Mouse (Mus musculus): ENCODE measurements around the gene March5. TPM values are rescaled to one million over a fixed set of nuclear protein-coding genes. Genes with fewer than 3 reads are reported as not detected.
"Not testable (repeated sequence)": the region's sequence is repeated elsewhere in the genome, so short reads cannot be mapped to it uniquely, and the experiment has no call there.

Gene March5
- total RNA-seq (2021), result 10 to 100 TPM; 54.7 to 59.5 TPM
- long read RNA-seq, experiment 1, transcript March5-201 (6 exons, 1,809 nt), result major isoform, 58 of 66 reads
- long read RNA-seq, experiment 1, partial matches to known transcripts, result 0 of 66 reads
- long read RNA-seq, experiment 1, other reads (novel, unspliced or antisense), result 6 of 66 reads
- long read RNA-seq, experiment 2, transcript March5-201 (6 exons, 1,809 nt), result major isoform, 69 of 80 reads
- long read RNA-seq, experiment 2, partial matches to known transcripts, result 3 of 80 reads
- long read RNA-seq, experiment 2, other reads (novel, unspliced or antisense), result 6 of 80 reads

DNA sequence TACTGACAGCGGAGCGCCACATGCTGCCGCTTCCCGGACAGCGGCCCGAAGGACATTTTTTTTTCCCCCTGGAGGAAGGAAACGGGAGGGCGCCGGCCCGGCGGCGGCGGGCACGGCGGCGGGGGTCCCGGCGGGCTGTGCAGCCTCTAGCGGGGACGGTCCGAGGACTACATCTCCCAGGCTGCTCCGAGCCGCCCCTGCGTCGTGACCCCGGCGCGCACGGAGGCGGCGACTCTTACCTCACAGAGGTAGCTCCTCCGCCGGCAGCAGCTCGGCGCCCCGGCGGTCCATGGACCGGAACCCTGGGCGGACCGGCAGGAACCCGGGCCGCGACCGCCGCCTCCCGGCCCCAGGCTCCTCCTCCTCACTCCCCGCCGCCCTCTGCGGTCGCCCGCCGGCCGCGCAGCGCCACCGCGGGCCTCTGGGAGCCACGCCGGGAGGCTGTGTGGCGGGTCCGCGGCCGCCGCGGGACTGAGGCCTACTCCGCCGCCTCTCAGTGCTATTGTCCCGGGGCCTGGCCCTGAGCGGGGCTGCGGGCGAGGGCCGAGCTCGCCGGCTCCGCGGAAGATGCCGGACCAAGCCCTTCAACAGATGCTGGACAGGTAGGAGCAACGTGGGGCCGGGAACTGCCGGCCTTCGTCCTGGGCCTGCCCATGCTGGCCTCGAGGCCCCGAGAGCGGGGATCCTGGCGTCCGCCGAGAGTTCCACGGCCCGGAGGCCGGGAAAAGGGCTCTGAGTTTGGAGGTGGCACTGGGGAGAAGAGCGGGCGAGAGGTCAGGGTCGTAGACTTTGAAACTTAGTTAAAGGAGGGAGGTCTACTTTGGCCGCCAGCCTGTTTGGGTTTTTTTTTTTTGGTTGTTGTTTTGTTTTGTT, at the start of gene March5:
TSS of gene March5 (plus strand) at position 241 of the 873 bp plus-strand sequence.
- DNase-seq (ENCODE audit: low spot score in 2 of 2), result peak; percentile 75 to 87

- DNase-seq (ENCODE audit: low spot score in 2 of 2), result no peak
Measured at GRCm38 (mm10) chr19:37172096-37172495, 35.2 kb upstream of the March5 start.

DNA sequence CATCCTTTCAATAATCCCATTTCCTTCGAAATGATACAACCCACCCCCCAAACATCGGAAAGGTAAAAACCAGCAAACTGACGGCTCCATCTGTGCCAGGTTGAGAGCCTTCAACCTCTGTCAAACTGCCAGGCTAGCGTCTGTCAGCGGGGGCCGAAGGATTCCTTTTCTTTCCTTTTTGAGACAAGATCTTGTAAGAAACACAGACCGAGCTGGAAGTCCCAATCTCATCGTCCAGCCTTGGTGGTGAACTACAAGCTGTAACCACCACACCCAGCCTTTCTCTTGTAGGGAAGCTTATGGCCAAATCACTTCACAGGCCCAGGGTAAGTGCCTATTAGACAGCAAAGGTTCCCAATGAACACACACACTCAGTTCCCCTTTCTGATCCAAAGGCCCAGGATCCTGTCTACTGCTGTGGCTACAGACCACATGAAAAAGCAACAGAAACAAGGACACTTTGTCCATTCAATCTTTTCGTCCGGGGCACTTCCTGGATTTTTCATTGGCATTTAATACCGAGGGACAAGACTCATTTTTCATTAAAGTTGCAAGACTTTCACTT, 34.7 kb upstream of the March5 start:
- DNase-seq (ENCODE audit: low spot score in 2 of 2), result no peak

DNA sequence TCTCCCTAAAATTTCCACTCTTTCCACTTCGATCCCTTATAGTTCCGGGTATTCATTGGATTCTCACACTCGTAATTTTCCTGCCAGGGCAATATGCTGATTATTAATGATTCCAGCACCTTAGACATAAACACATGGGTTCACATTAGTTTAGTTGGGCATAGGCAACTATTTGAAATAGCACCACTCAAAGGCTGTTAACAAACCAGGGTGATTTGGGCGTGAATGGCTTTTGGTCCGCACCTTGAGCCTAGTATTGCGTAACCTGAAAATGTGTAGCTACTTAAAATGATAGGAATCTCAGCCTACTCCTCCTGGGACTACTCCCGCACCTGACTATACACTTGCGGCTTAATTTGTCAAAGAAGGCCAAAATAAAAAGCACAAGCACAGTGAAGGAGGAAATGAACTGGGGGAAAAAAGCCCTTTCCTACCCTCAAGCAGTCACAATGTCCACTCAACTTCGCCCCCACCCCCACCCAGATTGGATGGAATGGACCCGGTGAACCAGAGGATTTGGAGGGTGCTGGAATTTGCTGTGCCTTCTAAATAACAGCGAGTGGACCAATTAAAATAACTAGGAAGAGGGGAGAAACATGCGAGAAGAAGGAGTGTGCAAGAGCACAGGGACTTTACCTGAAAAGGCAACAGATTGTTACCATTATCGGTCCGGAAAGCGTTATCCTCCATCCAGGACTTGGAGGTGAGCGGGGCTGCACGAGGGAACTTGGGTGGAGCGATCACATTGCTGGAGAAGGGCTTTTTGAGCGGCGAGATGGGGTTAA, 33.8 kb upstream of the March5 start:
- DNase-seq (ENCODE audit: low spot score in 2 of 2), result no peak

DNA sequence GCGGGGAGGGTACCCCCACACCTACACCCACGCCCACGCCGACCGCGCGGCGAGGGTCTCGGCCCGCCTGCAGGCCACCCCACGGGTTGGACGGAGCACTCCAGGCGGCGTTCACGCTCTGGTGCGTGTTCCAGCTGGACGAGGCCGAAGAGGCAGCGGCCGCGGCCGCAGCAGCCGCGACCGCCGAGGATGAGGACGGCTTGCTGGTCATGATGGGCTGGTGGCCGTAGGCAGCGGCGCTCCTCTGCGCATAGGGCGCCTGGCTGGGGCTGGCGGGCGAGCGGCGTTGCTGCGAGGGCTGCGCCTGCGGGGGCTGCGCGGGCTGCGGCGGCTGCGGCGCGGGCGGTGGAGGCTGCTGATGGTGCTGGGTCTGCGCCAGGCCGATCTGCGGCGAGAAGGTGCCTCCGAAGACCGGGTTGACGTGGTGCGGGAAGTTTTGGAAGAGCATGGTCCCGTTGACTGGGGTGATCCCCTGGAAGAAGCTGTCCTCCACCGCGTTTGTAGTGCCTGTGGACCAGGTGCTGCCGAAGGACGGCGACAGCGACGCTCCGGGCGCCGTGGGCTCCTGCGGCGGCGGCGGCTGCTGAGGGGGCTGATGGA, 33.1 kb upstream of the March5 start:
- peak; percentile 30 to 58 for DNase-seq (ENCODE audit: low spot score in 2 of 2)

DNA sequence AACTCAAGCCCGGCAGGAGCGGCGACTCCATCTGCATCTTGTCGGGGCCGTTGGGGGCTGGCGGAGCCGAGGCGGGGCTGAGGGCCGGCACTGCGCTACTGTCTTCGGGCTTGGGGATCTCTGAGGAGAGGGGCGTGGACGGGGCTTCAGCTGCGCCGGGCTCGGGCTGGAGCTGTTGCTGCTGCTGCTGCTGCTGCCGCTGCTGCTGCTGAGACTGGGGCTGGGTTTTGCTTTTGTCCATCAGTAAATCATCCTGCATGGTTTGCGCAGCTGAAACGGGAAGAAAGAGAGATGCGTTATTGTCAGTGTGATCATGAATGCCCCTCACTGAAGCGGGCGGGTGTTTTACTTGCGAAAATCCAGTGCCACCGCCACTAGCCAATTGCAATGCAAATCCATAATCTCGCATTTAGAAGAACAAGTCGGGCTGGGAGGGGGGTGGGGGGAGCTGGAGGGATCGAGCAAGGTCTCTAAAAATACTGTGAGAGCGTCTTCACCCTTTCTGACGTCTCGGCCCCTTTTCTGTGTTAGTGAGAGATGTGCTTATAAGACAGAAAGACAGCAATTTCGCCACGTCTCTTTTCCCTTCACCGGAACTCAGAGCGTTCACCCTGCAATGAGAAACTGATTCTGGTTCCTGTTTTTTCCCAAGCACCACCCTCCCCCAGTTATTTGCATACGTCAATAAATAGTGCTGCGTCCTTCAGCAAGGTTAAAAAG, 32.5 kb upstream of the March5 start:
- DNase-seq (ENCODE audit: low spot score in 2 of 2), result peak; percentile 25 to 59

- DNase-seq (ENCODE audit: low spot score in 2 of 2), result peak in 1 of 2 experiments; percentile 33
Measured at GRCm38 (mm10) chr19:37175436-37175805, 31.9 kb upstream of the March5 start.

- DNase-seq (ENCODE audit: low spot score in 2 of 2), result no peak
Measured at GRCm38 (mm10) chr19:37175919-37176318, 31.4 kb upstream of the March5 start.

DNA sequence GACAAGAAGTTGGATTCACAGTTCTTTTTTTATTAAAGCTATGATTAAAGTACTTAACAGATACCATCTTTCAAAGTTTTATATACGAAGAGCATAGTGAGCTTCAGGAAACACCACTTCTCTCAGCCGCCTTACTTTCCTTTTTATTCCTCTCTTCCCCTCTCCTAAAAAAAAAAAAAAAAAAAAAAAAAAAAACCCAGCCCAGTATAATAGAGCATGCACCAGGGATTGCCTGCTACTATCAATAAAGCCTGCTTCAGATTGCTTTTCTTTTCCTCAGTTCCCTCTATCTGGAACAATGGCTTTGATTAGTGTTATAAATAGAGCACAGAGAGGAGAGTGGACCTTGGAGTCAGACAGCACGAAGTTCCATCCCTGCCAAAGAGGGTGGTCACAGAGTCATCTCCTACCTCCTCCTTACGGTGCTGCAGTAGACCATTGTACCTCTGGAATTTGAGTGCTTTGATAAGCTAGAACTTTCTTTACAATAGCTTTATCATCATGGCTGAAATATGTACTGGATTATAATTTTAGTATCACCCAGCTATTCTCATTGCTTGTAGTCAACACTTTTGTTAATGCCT, 30.4 kb upstream of the March5 start:
- no peak for DNase-seq (ENCODE audit: low spot score in 2 of 2)

DNA sequence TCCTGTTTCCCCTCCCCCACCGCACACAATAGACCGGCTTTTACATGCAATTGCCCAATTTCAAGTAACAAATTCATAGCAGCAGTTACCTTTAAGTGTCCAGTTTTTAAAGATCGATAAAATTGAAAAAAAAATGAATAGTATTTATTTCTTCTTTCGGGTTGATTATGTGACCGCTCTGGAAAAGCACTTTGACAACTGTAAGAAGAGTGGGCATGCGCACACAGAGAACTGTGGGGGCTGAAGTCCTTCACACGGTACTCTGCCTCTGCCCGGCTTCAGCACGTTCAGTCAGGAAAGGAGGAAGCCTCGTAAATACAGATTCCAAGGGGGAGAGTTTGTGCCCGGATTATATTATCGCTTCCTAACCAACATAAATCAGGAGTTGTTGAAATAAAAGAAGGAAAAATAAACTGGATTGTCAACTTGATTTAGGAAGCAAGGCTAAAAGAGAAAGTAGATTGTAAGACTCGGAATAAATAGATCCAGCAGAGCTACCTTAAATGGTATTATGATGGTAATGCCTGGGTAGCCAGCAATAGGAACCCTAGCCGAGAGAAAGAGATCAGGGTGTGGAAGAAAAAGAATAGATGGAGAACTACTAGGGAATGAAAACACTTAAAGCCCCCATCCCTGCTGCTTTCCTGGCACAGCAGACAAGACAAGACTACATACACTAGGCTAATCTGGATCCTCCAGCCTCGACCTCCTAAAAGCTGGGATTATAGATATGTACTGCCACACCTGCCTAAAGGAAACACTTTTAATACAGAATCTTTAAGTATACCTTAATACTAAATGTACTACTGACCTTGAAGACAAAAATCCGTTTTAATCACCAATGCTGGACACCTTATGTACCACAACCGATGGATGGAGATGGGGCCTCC, 29.3 kb upstream of the March5 start:
- DNase-seq (ENCODE audit: low spot score in 2 of 2), result peak in 1 of 2 experiments; percentile 48

DNA sequence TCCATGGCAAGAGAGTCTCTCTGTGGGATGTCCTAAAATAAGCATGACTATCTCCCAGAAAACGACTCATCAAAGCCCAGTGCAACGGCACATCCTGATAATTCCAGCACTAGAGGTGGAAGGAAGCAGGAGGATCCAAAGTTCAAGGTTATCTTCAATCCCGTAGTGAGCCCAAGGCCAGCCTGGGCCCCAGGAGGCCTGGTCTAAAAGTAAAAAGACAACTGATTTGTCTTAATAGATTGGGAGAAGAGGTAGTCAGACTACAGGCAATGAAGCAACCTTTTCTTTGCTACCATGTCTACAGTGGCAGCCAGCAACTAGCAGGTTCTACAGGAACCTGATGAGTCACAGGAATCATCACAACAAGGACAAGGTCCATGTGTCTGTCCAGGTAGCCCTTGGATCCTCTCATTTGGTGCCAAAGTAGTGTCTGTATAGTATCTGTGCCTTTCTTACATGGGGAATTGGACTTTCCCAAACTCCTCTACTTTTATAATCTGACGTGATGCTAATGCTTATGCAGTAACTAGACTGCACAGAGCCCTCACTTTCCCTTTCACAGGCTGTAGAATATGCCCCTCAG, 18.9 kb upstream of the March5 start:
- no peak for DNase-seq (ENCODE audit: low spot score in 2 of 2)

GRCm38 (mm10) chr19:37192475-37193058, 14.8 kb upstream of the March5 start:
- no peak for DNase-seq (ENCODE audit: low spot score in 2 of 2)

GRCm38 (mm10) chr19:37198165-37198880, 9.0 kb upstream of the March5 start:
- DNase-seq (ENCODE audit: low spot score in 2 of 2), result no peak

DNA sequence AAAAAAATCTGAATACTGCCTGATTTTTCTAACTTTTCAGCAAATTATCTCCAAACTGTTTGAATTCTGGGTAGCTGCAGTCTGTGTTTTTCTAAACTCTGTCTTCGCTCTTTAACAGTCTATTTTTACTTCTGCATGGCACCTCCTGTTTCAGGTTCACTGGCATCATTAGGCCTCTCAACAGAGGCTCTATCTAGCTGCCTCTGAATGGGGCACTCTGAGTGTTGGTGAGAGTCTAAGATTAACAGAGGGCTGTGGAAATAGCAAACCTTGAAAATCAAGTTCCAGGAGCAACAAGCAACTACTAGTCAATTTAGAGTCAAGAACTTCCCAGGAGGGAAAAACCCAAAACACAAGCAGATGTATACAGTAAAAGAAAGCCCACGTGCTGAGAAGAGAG, 7.5 kb upstream of the March5 start:
- no peak for DNase-seq (ENCODE audit: low spot score in 2 of 2)

DNA sequence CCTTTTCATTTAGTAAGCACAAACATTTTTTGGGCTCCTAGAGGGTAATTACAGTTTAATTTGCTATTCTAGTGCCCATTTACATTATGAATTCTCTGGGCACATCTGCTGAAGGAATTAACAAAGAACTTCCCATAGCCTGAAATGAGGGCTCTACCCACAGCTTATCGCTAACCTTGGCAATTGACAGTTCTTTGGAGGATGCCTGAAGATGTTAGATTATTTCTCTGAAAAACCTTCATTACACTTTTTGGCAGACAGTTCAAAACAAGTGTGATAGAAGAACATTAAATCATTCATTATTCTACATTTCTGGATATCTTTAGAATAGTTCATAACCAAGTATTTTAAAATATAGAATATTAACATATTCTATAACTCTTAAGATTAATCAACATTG, 4.0 kb upstream of the March5 start:
- DNase-seq (ENCODE audit: low spot score in 2 of 2), result no peak

DNA sequence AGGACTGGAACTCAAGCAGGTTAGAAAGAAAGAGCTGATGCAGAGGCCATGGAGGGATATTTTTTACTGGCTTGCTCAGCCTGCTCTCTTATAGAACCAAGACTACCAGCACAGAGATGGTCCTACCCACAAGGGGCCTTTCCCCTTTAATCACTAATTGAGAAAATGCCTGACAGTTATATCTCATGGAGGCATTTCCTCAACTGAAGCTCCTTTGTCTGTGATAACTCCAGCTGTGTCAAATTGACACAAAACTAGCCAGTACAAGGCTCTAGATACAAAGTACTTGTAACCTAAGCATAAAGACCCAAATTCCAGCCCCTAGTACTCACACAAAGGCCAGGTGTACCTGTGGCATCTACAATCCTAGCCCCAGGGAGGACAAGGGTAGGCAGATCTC, 2.2 kb upstream of the March5 start:
- DNase-seq (ENCODE audit: low spot score in 2 of 2), result not testable (repeated sequence)

GRCm38 (mm10) chr19:37206641-37207302, 571 bp upstream of the March5 start:
- peak; percentile 23 to 49 for DNase-seq (ENCODE audit: low spot score in 2 of 2)
